Mouse (Mus musculus) MEL (cell line): ENCODE measurements around the gene Hspb11. TPM values are rescaled to one million over a fixed set of nuclear protein-coding genes. Genes with fewer than 3 reads are reported as not detected.

Experiments used
- DNase-seq: peaks from one replicate; pipeline ENCODE4 v3.0.0; 2011; ENCODE audit warnings: low read depth, low spot score
- H3K27ac ChIP-seq: 2 replicates; pipeline ENCODE4 v1.5.1; 2012; ENCODE audit warnings: low read depth, mild to moderate bottlenecking, control low read depth, low read length, moderate library complexity; ENCODE audit not compliant: control insufficient read depth
- H3K27me3 ChIP-seq, 2 experiments: fragments of 150-350 bp in 1 of 2; sonication (generic) in 1 of 2; 2 replicates each; pipeline ENCODE4 v1.6.1; 2012; ENCODE audit warnings: low read length in 2 of 2, mild to moderate bottlenecking in 2 of 2, improper control_type of control experiment in 1 of 2, moderate library complexity in 1 of 2; ENCODE audit not compliant: insufficient read depth in 2 of 2, control insufficient read depth in 1 of 2
- H3K36me3 ChIP-seq, 2 experiments: 2 replicates each; pipeline ENCODE4 v1.6.1; 2012 to 2014; ENCODE audit warnings: low read length in 2 of 2, improper control_type of control experiment in 1 of 2, inconsistent platforms in 1 of 2, mild to moderate bottlenecking in 1 of 2; ENCODE audit not compliant: insufficient read depth in 2 of 2, control insufficient read depth in 1 of 2
- H3K4me1 ChIP-seq, 2 experiments: fragments of 150-350 bp in 1 of 2; sonication (generic) in 1 of 2; 2 replicates each; pipeline ENCODE4 v1.6.1; 2012; ENCODE audit warnings: low read length in 2 of 2, improper control_type of control experiment in 1 of 2, mild to moderate bottlenecking in 1 of 2; ENCODE audit not compliant: insufficient read depth in 2 of 2, control insufficient read depth in 1 of 2
- H3K4me3 ChIP-seq, 2 experiments: fragments of 150-350 bp in 1 of 2; sonication (generic) in 1 of 2; 2 replicates each; pipeline ENCODE4 v1.5.1; 2012; ENCODE audit warnings: low read depth in 2 of 2, low read length in 2 of 2, mild to moderate bottlenecking in 2 of 2, moderate library complexity in 2 of 2, control low read depth in 1 of 2, improper control_type of control experiment in 1 of 2; ENCODE audit not compliant: control insufficient read depth in 1 of 2, insufficient read depth in 1 of 2
- H3K79me2 ChIP-seq: 2 replicates; pipeline ENCODE4 v1.6.1; 2012; ENCODE audit warnings: mild to moderate bottlenecking, low read length, moderate library complexity; ENCODE audit not compliant: control insufficient read depth, poor library complexity, insufficient read depth
- H3K9ac ChIP-seq: 2 replicates; pipeline ENCODE4 v1.6.1; 2012; ENCODE audit warnings: low read depth, mild to moderate bottlenecking, control low read depth, low read length, moderate library complexity; ENCODE audit not compliant: control insufficient read depth, poor library complexity, severe bottlenecking
- H3K9me3 ChIP-seq: fragments of 150-350 bp; sonication (generic); replicated peaks from 2 replicates; pipeline ENCODE4 v1.6.1; 2012; ENCODE audit warnings: mild to moderate bottlenecking, low read length, improper control_type of control experiment, moderate library complexity; ENCODE audit not compliant: insufficient read depth
- BHLHE40 ChIP-seq: IDR thresholded peaks from 2 replicates; pipeline ENCODE4 v1.6.1; 2012; ENCODE audit warnings: low read depth, mild to moderate bottlenecking, inconsistent platforms, low read length, improper control_type of control experiment, borderline replicate concordance
- CTCF ChIP-seq, 3 experiments: IDR thresholded peaks in 2 of 3; conservative IDR thresholded peaks in 1 of 3; 2 replicates each; pipeline ENCODE4 v1.5.1; 2011 to 2012; ENCODE audit warnings: low read length in 3 of 3, low read depth in 2 of 3, mild to moderate bottlenecking in 2 of 3, improper control_type of control experiment in 1 of 3, inconsistent platforms in 1 of 3, mixed read lengths in 1 of 3, moderate library complexity in 1 of 3; ENCODE audit not compliant: control insufficient read depth in 1 of 3, insufficient read depth in 1 of 3, poor library complexity in 1 of 3, severe bottlenecking in 1 of 3
- EP300 ChIP-seq, 2 experiments: IDR thresholded peaks; 2 replicates each; pipeline ENCODE4 v1.6.1; 2011; ENCODE audit warnings: improper control_type of control experiment in 2 of 2, low read length in 2 of 2, low read depth in 1 of 2, mild to moderate bottlenecking in 1 of 2
- ETS1 ChIP-seq: IDR thresholded peaks from 2 replicates; pipeline ENCODE4 v1.6.1; 2012; ENCODE audit warnings: low read depth, mild to moderate bottlenecking, inconsistent platforms, low read length, improper control_type of control experiment, moderate library complexity
- GATA1 ChIP-seq: IDR thresholded peaks from 2 replicates; pipeline ENCODE4 v1.6.1; 2011; ENCODE audit warnings: low read depth, low read length, improper control_type of control experiment
- HCFC1 ChIP-seq: IDR thresholded peaks from 2 replicates; pipeline ENCODE4 v1.6.1; 2012; ENCODE audit warnings: low read depth, mild to moderate bottlenecking, inconsistent platforms, low read length, improper control_type of control experiment, moderate library complexity
- MAFK ChIP-seq: IDR thresholded peaks from 2 replicates; pipeline ENCODE4 v1.6.1; 2011; ENCODE audit warnings: low read depth, mild to moderate bottlenecking, low read length, improper control_type of control experiment, borderline replicate concordance
- MAX ChIP-seq: IDR thresholded peaks from 2 replicates; pipeline ENCODE4 v1.6.1; 2011; ENCODE audit warnings: low read length, improper control_type of control experiment
- MAZ ChIP-seq: IDR thresholded peaks from 2 replicates; pipeline ENCODE4 v1.6.1; 2012; ENCODE audit warnings: low read depth, mild to moderate bottlenecking, inconsistent platforms, low read length, improper control_type of control experiment
- MEF2A ChIP-seq: IDR thresholded peaks from 2 replicates; pipeline ENCODE4 v1.6.1; 2014; ENCODE audit warnings: low read depth, mild to moderate bottlenecking, inconsistent platforms, low read length, improper control_type of control experiment; ENCODE audit not compliant: poor library complexity, insufficient replicate concordance, severe bottlenecking; ENCODE audit errors: extremely low read depth
- MYB ChIP-seq: IDR thresholded peaks from 2 replicates; pipeline ENCODE4 v1.6.1; 2011; ENCODE audit warnings: mild to moderate bottlenecking, low read depth, low read length, improper control_type of control experiment
- MYC ChIP-seq: IDR thresholded peaks from 2 replicates; pipeline ENCODE4 v1.6.1; 2011; ENCODE audit warnings: low read depth, mild to moderate bottlenecking, low read length, improper control_type of control experiment, moderate library complexity
- POLR2A ChIP-seq, 2 experiments: IDR thresholded peaks; 2 replicates each; pipeline ENCODE4 v1.6.1; 2011 to 2012; ENCODE audit warnings: low read length in 2 of 2, mild to moderate bottlenecking in 2 of 2, control low read depth in 1 of 2, improper control_type of control experiment in 1 of 2, low read depth in 1 of 2, moderate library complexity in 1 of 2; ENCODE audit not compliant: control insufficient read depth in 1 of 2, insufficient read depth in 1 of 2, poor library complexity in 1 of 2
- POLR2AphosphoS5 ChIP-seq: IDR thresholded peaks from 2 replicates; pipeline ENCODE4 v1.6.1; 2012; ENCODE audit warnings: low read depth, borderline replicate concordance, mild to moderate bottlenecking, inconsistent platforms, low read length, moderate library complexity, mixed read lengths
- SIN3A ChIP-seq: IDR thresholded peaks from 2 replicates; pipeline ENCODE4 v1.6.1; 2012; ENCODE audit warnings: low read length, improper control_type of control experiment, inconsistent platforms
- SMC3 ChIP-seq: IDR thresholded peaks from 2 replicates; pipeline ENCODE4 v1.6.1; 2011; ENCODE audit warnings: low read depth, low read length, improper control_type of control experiment
- TAL1 ChIP-seq: IDR thresholded peaks from 2 replicates; pipeline ENCODE4 v1.6.1; 2012; ENCODE audit warnings: mild to moderate bottlenecking, inconsistent platforms, low read length, moderate library complexity, mixed read lengths
- TCF12 ChIP-seq: IDR thresholded peaks from 2 replicates; pipeline ENCODE4 v1.6.1; 2014; ENCODE audit warnings: low read depth, mild to moderate bottlenecking, inconsistent platforms, low read length, improper control_type of control experiment, moderate library complexity
- ZC3H11A ChIP-seq: IDR thresholded peaks from 2 replicates; pipeline ENCODE4 v1.6.1; 2012; ENCODE audit warnings: low read depth, mild to moderate bottlenecking, inconsistent platforms, low read length, improper control_type of control experiment
- ZMIZ1 ChIP-seq: IDR thresholded peaks from 2 replicates; pipeline ENCODE4 v1.6.1; 2012; ENCODE audit warnings: low read depth, mild to moderate bottlenecking, inconsistent platforms, low read length, improper control_type of control experiment, moderate library complexity
- ZNF384 ChIP-seq: IDR thresholded peaks from 2 replicates; pipeline ENCODE4 v1.6.1; 2012; ENCODE audit warnings: low read depth, mild to moderate bottlenecking, inconsistent platforms, low read length, improper control_type of control experiment
- polyA plus RNA-seq, 2 experiments: library from polyadenylated mRNA; stranded (reverse) in 1 of 2; unstranded in 1 of 2; fragments of >175 nt in 1 of 2; fragments of >200 nt in 1 of 2; gene quantifications; 2 replicates each; pipeline versions ENCODE4 v1.2.1 to v1.2.4; 2012; ENCODE audit warnings: low replicate concordance in 2 of 2, low read depth in 1 of 2; ENCODE audit not compliant: insufficient read length in 2 of 2, insufficient read depth in 1 of 2, missing spikeins in 1 of 2
- total RNA-seq: library from RNA; depleted of rRNA; stranded (reverse); fragments of 300-350 nt; gene quantifications from 2 replicates; pipeline ENCODE4 v1.2.3, GENCODE M21; 2012

The Hspb11 gene
- total and polyA plus RNA-seq, 3 experiments = 11.2 to 16.8 TPM; not detected in 1

DNA sequence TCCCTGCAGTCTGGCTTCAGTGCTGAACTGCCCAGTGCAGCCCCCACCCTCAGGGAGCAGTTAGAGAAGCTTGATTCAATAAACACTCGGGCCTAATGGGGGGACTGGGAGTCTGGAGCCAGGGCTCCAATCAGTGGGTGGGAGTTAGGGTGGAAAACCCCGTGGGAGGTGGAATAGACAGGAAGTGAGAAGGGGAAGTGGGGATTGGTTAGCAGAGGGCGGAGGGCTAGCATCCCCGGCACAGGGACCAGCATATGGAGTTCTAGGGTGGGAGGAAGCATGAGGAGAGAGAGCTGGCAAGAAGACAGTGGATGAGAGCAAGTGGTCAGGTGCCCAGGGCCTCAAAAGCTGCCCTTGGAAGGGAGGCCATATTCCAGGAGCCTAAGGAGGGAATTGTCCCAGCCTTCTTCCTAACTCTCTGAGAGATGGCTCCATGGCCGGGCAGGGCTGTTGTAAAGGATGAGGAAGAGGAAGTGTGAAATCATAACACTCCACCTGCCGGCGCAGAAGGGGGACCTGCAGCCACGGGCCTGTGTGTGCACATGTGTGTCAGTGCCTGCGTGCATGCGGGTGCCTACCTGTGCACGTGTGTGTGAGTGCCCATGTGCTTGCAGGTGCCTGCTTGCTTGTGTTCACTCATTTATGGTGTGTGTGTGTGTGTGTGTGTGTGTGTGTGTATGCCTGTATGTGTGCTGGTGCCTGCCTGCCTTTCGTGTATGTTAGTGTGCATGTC, 39.9 kb upstream of the Hspb11 start:
- no peaks in the 10 kb centered on the region for H3K79me2 ChIP-seq
- no peak overlapping the region for H3K27ac ChIP-seq
- DNase-seq = peak; percentile 49
- H3K9ac ChIP-seq = no peak overlapping the region
- TF ChIP-seq TAL1 (no peak), MEF2A (no peak), ZMIZ1 (no peak), HCFC1 (no peak), SMC3 (peak; percentile 31), MAFK (no peak), ETS1 (no peak), POLR2A (IDR thresholded peaks at IDR 0.05; ENCODE audit: control insufficient read depth in 1 of 2, insufficient read depth in 1 of 2, low read depth in 1 of 2, low read length in 2 of 2, poor library complexity in 1 of 2) (no peak), BHLHE40 (no peak), MAX (no peak), CTCF (IDR thresholded peaks at IDR 0.05 in 2 of 3, conservative IDR thresholded peaks at IDR 0.05 in 1 of 3; ENCODE audit: control insufficient read depth in 1 of 3, insufficient read depth in 1 of 3, low read depth in 2 of 3, low read length in 3 of 3, poor library complexity in 1 of 3, severe bottlenecking in 1 of 3) (peak in 2 of 3 experiments; percentile 12 to 25; a peak in 1 of 6 replicates)
- TF ChIP-seq, all 39 proteins: peak for 2
- H3K4me3 ChIP-seq = no peak overlapping the region
- H3K36me3 ChIP-seq = peaks cover 0 to 15% of the 10 kb centered on the region in 2 experiments; a peak in 2 of 4 replicates
- H3K4me1 ChIP-seq = peaks cover 18 to 42% of the 10 kb centered on the region in 2 experiments
- H3K9me3 ChIP-seq = no peaks in the 10 kb centered on the region
- no peaks in the 10 kb centered on the region for H3K27me3 ChIP-seq

DNA sequence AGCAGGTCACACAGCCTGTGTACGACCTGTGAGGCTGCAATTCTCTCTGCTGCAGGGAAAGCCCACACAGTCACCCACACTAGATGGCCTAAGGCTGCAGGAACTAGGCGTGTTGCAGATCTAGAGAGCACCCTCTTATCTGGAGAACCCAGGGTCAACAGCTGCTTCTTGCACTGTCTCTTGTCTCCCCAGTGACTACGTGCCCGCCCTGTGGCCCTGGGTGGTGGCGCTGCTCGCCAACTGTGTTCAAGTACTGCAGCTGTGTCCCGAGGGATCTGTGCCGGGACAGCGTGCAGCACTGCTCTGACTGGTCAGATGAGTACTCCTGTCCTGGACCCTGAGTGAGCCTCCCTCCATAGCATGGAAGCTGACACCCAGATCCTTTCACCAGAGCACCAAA, 35.8 kb upstream of the Hspb11 start:
- no peaks in the 10 kb centered on the region for H3K9me3 ChIP-seq
- H3K4me1 ChIP-seq = peaks cover 12 to 43% of the 10 kb centered on the region in 2 experiments
- peak overlapping the region; percentile 24; the same call in 1 of the 2 replicates for H3K9ac ChIP-seq
- H3K79me2 ChIP-seq = no peaks in the 10 kb centered on the region
- peak; percentile 92 for TF ChIP-seq TCF12
- no peak for TF ChIP-seq ZC3H11A
- TF ChIP-seq MYB = no peak
- no peak for TF ChIP-seq ZNF384
- peak; percentile 89 for TF ChIP-seq GATA1
- peak; percentile 50; the same call in 1 of the 2 replicates for TF ChIP-seq MAZ
- TF ChIP-seq EP300 (IDR thresholded peaks at IDR 0.05; ENCODE audit: low read depth in 1 of 2, low read length in 2 of 2) = peak; percentile 77 to 90
- 0 out of 2 replicates have a peak, but pooled peaks have one; percentile 13 for TF ChIP-seq HCFC1
- 0 out of 2 replicates have a peak, but pooled peaks have one; percentile 40 for TF ChIP-seq MYC
- peak; percentile 90 for TF ChIP-seq ETS1
- TF ChIP-seq SIN3A = peak; percentile 81
- peak; percentile 94 for TF ChIP-seq TAL1
- no peak for TF ChIP-seq BHLHE40
- TF ChIP-seq CTCF (IDR thresholded peaks at IDR 0.05 in 2 of 3, conservative IDR thresholded peaks at IDR 0.05 in 1 of 3; ENCODE audit: control insufficient read depth in 1 of 3, insufficient read depth in 1 of 3, low read depth in 2 of 3, low read length in 3 of 3, poor library complexity in 1 of 3, severe bottlenecking in 1 of 3) = peak in 2 of 3 experiments; percentile 38; a peak in 5 of 6 replicates
- TF ChIP-seq POLR2AphosphoS5 = no peak
- H3K4me3 ChIP-seq = peak overlapping the region in 1 of 2 experiments; percentile 8; a peak in 1 of 4 replicates
- peak overlapping the region; percentile 27; the same call in 1 of the 2 replicates for H3K27ac ChIP-seq
- DNase-seq = peak; percentile 89
- H3K36me3 ChIP-seq = peaks cover 0 to 11% of the 10 kb centered on the region in 2 experiments; a peak in 2 of 4 replicates
- H3K27me3 ChIP-seq = no peaks in the 10 kb centered on the region
